Mouse (Mus musculus): ENCODE measurements around the gene Stoml3. TPM values are rescaled to one million over a fixed set of nuclear protein-coding genes. Genes with fewer than 3 reads are reported as not detected.

Stoml3 gene
- polyA plus RNA-seq, 1 experiment: not detected

- Histone ChIP-seq H3K4me1 (ENCODE audit: control insufficient read depth, insufficient read depth, insufficient read length, low read length) (no peaks in the 10 kb centered on the region), H3K36me3 (ENCODE audit: control insufficient read depth, insufficient read depth, low read length) (no peaks in the 10 kb centered on the region), H3K4me3 (ENCODE audit: low read depth, low read length) (no peak overlapping the region), H3K27me3 (ENCODE audit: control insufficient read depth, insufficient read depth, low read length) (no peaks in the 10 kb centered on the region), H3K27ac (ENCODE audit: insufficient read depth, low read depth, low read length) (no peak overlapping the region)
- TF ChIP-seq POLR2A (IDR thresholded peaks at IDR 0.05; ENCODE audit: low read depth, low read length): no peak
- no peak for TF ChIP-seq CTCF (IDR thresholded peaks at IDR 0.05; ENCODE audit: extremely low read depth, insufficient read length, insufficient replicate concordance, low read depth, low read length)
- WGBS: 21% methylated on average over 6 of the region's 6 CpGs
These were observed 10.0 kb downstream of the Stoml3 start for GRCm38 (mm10) chr3:53498351-53498905.

GRCm38 (mm10) chr3:53502428-53502827 is 14.0 kb downstream of the Stoml3 start:
- Histone ChIP-seq H3K4me1 (ENCODE audit: control insufficient read depth, insufficient read depth, insufficient read length, low read length) (no peaks in the 10 kb centered on the region), H3K27me3 (ENCODE audit: control insufficient read depth, insufficient read depth, low read length) (no peaks in the 10 kb centered on the region), H3K36me3 (ENCODE audit: control insufficient read depth, insufficient read depth, low read length) (no peaks in the 10 kb centered on the region), H3K27ac (ENCODE audit: insufficient read depth, low read depth, low read length) (no peak overlapping the region), H3K4me3 (ENCODE audit: low read depth, low read length) (no peak overlapping the region)
- WGBS: 36% methylated on average over 6 of the region's 6 CpGs
- TF ChIP-seq CTCF (IDR thresholded peaks at IDR 0.05; ENCODE audit: extremely low read depth, insufficient read length, insufficient replicate concordance, low read depth, low read length) (no peak), POLR2A (IDR thresholded peaks at IDR 0.05; ENCODE audit: low read depth, low read length) (no peak)

- H3K27ac ChIP-seq (ENCODE audit: insufficient read depth, low read depth, low read length): no peak overlapping the region
- WGBS: 38% methylated on average over 5 of the region's 5 CpGs
These were observed 24.6 kb downstream of the Stoml3 start for GRCm38 (mm10) chr3:53513096-53513495.

GRCm38 (mm10) chr3:53514221-53515065 is 26.0 kb downstream of the Stoml3 start:
- H3K4me1 ChIP-seq (ENCODE audit: control insufficient read depth, insufficient read depth, insufficient read length, low read length): no peaks in the 10 kb centered on the region

More at GRCm38 (mm10) chr3:53513096-53513495, 24.6 kb downstream of the Stoml3 start:
- Histone ChIP-seq H3K36me3 (ENCODE audit: control insufficient read depth, insufficient read depth, low read length) (no peaks in the 10 kb centered on the region), H3K27me3 (ENCODE audit: control insufficient read depth, insufficient read depth, low read length) (no peaks in the 10 kb centered on the region), H3K4me1 (ENCODE audit: control insufficient read depth, insufficient read depth, insufficient read length, low read length) (no peaks in the 10 kb centered on the region), H3K4me3 (ENCODE audit: low read depth, low read length) (no peak overlapping the region)
- TF ChIP-seq POLR2A (IDR thresholded peaks at IDR 0.05; ENCODE audit: low read depth, low read length): no peak
- no peak for TF ChIP-seq CTCF (IDR thresholded peaks at IDR 0.05; ENCODE audit: extremely low read depth, insufficient read length, insufficient replicate concordance, low read depth, low read length)

GRCm38 (mm10) chr3:53522794-53523193 is 34.3 kb downstream of the Stoml3 start:
- Histone ChIP-seq H3K4me1 (ENCODE audit: control insufficient read depth, insufficient read depth, insufficient read length, low read length) (peaks cover 2% of the 10 kb centered on the region; the same call in 1 of the 2 replicates), H3K27me3 (ENCODE audit: control insufficient read depth, insufficient read depth, low read length) (no peaks in the 10 kb centered on the region), H3K4me3 (ENCODE audit: low read depth, low read length) (no peak overlapping the region), H3K27ac (ENCODE audit: insufficient read depth, low read depth, low read length) (no peak overlapping the region), H3K36me3 (ENCODE audit: control insufficient read depth, insufficient read depth, low read length) (no peaks in the 10 kb centered on the region)
- WGBS: 83% methylated on average over 10 of the region's 10 CpGs
- no peak for TF ChIP-seq POLR2A (IDR thresholded peaks at IDR 0.05; ENCODE audit: low read depth, low read length)
- no peak for TF ChIP-seq CTCF (IDR thresholded peaks at IDR 0.05; ENCODE audit: extremely low read depth, insufficient read length, insufficient replicate concordance, low read depth, low read length)

More at GRCm38 (mm10) chr3:53514221-53515065, 26.0 kb downstream of the Stoml3 start:
- Histone ChIP-seq H3K27me3 (ENCODE audit: control insufficient read depth, insufficient read depth, low read length) (no peaks in the 10 kb centered on the region), H3K4me3 (ENCODE audit: low read depth, low read length) (no peak overlapping the region), H3K27ac (ENCODE audit: insufficient read depth, low read depth, low read length) (no peak overlapping the region), H3K36me3 (ENCODE audit: control insufficient read depth, insufficient read depth, low read length) (no peaks in the 10 kb centered on the region)
- no peak for TF ChIP-seq CTCF (IDR thresholded peaks at IDR 0.05; ENCODE audit: extremely low read depth, insufficient read length, insufficient replicate concordance, low read depth, low read length)
- no peak for TF ChIP-seq POLR2A (IDR thresholded peaks at IDR 0.05; ENCODE audit: low read depth, low read length)
- WGBS: 77% methylated on average over 4 of the region's 4 CpGs

- Histone ChIP-seq H3K36me3 (ENCODE audit: control insufficient read depth, insufficient read depth, low read length) (no peaks in the 10 kb centered on the region), H3K27ac (ENCODE audit: insufficient read depth, low read depth, low read length) (no peak overlapping the region), H3K4me1 (ENCODE audit: control insufficient read depth, insufficient read depth, insufficient read length, low read length) (peaks cover 2% of the 10 kb centered on the region; the same call in 1 of the 2 replicates), H3K4me3 (ENCODE audit: low read depth, low read length) (peak overlapping the region; percentile 43), H3K27me3 (ENCODE audit: control insufficient read depth, insufficient read depth, low read length) (no peaks in the 10 kb centered on the region)
- TF ChIP-seq POLR2A (IDR thresholded peaks at IDR 0.05; ENCODE audit: low read depth, low read length) (no peak), CTCF (IDR thresholded peaks at IDR 0.05; ENCODE audit: extremely low read depth, insufficient read length, insufficient replicate concordance, low read depth, low read length) (peak; percentile 51; the same call in 1 of the 2 replicates)
- WGBS: 11% methylated on average over 21 of the region's 21 CpGs
These were observed 37.3 kb downstream of the Stoml3 start for GRCm38 (mm10) chr3:53525737-53526136.

GRCm38 (mm10) chr3:53530305-53530704 is 41.9 kb downstream of the Stoml3 start:
- Histone ChIP-seq H3K4me3 (ENCODE audit: low read depth, low read length) (no peak overlapping the region), H3K36me3 (ENCODE audit: control insufficient read depth, insufficient read depth, low read length) (no peaks in the 10 kb centered on the region), H3K27ac (ENCODE audit: insufficient read depth, low read depth, low read length) (no peak overlapping the region), H3K4me1 (ENCODE audit: control insufficient read depth, insufficient read depth, insufficient read length, low read length) (peaks cover 2% of the 10 kb centered on the region; the same call in 1 of the 2 replicates), H3K27me3 (ENCODE audit: control insufficient read depth, insufficient read depth, low read length) (no peaks in the 10 kb centered on the region)
- TF ChIP-seq POLR2A (IDR thresholded peaks at IDR 0.05; ENCODE audit: low read depth, low read length): no peak
- no peak for TF ChIP-seq CTCF (IDR thresholded peaks at IDR 0.05; ENCODE audit: extremely low read depth, insufficient read length, insufficient replicate concordance, low read depth, low read length)
- 32% methylated on average over 6 of the region's 6 CpGs for WGBS

Data from small intestine, adult 2 months (tissue).